Mouse (Mus musculus) retina, postnatal 1 day (tissue): Measurements from ENCODE around the gene Fhl3.
"Not testable (repeated sequence)": the region's sequence is repeated elsewhere in the genome, so short reads cannot be mapped to it uniquely, and the experiment has no call there.

Experiments
- DNase-seq: peaks from one replicate; pipeline ENCODE4 v3.0.0-alpha.2; 2012

Gene Fhl3

GRCm38 (mm10) chr4:124685004-124685403 lies 15.5 kb upstream of the Fhl3 start:
- no peak for DNase-seq

DNA sequence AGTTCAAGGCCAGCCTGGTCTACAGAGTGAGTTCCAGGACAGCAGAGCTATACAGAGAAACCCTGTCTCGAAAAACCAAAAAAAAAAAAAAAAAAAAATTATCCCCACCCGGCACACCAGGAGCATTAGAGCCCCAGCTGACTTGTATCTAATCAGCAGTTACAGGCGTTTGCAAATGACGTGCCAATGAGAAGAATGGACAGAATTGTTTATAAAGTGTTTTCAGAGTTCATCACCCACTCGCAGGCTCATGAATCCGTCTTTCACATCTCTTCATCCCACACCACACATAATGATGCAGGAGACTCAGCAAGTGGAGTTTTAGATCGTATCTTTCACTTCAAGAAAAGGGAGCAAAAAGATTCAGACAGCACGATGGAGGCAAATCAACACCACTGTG lies 15.0 kb upstream of the Fhl3 start:
- DNase-seq, result no peak

DNA sequence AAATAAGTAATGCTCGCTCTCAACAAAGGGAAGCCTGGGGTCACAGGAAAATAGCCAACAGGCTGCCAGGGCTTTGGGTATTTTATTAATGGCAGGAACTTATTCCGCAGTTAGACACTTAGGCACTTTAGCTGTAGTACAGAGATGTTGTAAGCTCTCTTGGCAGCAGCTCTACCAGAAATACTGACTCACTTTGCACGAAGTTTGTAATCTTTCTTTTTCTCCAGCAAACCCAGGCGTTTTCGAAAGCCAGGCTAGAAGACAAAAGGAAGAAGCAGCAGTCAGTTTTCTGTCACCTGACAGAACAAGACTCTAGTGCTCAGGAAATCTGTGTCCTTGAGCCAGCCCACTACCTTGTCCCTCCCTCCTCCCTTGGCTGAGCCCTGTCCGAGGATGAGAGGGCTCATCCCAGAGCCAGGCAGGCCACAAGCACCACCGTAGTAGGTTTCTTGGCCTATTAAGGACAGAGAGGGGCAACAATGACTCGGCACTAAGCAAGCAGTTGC lies 14.6 kb upstream of the Fhl3 start:
- no peak for DNase-seq

DNA sequence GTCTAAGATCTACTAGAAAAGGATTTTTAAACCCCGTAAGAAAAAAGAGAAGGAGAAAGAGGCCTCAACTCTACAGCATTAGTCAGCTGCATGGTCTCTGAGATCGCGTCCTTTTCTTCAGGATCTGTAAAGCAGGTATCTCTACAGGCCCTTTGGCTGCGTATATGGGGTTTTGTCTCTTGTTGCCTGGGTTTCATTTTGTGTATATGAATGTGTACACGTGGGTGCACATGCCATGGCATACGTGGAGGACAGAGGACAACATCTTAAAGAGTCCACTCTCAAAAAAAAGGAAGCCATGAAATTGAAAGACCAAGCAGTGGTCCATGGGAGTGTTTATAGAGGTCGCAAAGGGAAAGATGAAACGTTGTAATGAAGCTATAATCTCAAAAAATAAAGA lies 9.0 kb upstream of the Fhl3 start:
- DNase-seq, result no peak

GRCm38 (mm10) chr4:124692416-124692861 lies 8.1 kb upstream of the Fhl3 start:
- DNase-seq, result no peak

DNA sequence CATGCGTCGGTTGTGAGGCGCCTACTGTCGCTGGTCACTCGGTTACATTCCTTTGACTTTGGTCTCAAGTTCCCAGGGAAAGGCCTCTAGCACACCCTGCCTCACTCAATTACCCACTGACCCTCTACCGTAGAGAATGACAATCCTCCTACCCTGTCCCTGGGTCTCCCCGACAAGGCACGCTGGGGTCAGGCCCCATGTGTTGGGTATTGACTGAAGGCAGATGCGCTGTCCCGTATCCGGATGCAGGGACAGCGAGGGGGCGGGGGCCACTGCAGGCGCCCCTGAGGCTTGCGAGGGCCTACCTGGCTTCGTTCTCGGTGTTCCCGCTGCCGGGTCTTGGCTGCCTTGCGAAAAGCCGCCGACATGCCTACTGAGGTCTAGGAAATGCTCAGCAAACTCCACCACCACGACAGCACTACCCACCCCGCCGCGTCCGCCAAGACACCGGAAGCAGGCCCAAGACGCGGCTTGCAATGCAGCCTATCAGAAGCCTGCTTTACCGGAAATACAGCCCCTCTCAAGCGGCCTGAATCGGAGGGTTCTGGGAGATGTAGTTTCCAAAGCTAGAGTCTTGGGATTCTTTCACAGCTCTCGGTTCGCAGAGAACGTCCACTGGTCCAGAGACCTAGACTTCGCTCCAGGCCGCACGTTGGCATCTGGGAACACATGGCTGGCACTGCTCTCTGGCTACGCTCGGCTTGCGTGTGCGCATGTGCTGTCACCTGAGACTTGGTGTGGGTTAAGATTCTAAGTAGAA lies 7.2 kb upstream of the Fhl3 start, which contains the start of gene Utp11:
TSS of gene Utp11 (minus strand) at position 466 of the 760 bp plus-strand sequence.
- DNase-seq, result peak; percentile 96

GRCm38 (mm10) chr4:124694572-124694971 lies 5.9 kb upstream of the Fhl3 start:
- DNase-seq, result no peak

- DNase-seq, result no peak
Observed at GRCm38 (mm10) chr4:124695786-124696516, 4.5 kb upstream of the Fhl3 start.

GRCm38 (mm10) chr4:124699791-124700190 lies 710 bp upstream of the Fhl3 start:
- DNase-seq, result no peak

GRCm38 (mm10) chr4:124701052-124701845 lies 748 bp downstream of the Fhl3 start:
- DNase-seq, result peak; percentile 32

DNA sequence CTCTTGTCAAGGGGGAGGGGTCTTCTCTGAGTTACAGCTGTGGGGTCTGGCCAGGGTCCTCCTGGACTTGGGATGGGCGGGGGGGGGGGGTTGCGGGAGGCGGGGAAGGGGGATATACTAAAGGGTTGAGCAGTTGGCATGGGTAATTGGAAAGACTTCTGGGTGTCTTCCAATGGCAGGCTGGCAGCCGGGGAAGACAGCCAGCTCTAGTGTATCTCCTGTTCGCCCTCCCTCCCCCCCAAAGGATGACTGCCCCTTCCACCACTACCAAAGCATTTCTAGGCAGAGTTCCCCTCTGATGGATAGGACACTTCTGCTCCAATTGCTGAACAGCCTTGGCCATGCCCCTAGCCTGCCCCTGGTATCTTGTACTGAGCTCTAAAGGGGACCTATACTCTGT lies 1.4 kb downstream of the Fhl3 start:
- no peak for DNase-seq

GRCm38 (mm10) chr4:124703406-124703805 lies 2.9 kb downstream of the Fhl3 start:
- no peak for DNase-seq

- DNase-seq, result peak; percentile 32
Observed at GRCm38 (mm10) chr4:124703881-124704796, 3.6 kb downstream of the Fhl3 start.

DNA sequence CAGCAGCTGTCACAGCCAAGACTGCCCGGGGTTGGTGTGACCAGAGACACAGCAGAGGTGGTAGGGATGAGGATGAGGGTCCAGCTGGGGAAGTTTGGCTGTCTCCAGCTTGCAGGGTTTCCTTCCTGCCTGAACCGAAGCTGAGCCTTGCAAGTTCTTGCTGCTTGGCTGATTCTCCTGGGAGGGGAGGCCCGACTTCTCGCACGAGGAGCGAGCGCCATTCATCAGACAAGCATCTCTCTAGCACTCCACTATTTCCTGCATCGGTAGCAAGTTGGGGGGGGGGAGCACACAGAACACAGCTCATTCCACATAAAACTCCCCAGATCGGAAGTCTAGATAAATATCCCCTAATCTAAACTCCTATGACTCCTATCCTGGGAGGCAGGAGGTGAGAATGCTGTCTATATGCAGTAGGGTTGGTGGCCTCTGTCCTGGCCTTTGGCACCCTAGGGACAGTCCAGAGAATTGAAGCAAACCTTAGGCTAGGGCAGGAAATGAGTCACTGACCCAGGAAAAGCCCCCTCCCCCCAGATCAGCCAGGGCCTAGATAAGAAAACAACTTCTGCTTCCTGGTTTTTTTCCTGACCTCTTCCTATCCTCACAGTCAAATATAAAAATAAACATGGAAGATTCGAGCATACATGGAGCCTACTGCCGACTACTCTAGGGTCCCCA lies 4.4 kb downstream of the Fhl3 start:
- DNase-seq, result no peak

GRCm38 (mm10) chr4:124705661-124706269 lies 5.3 kb downstream of the Fhl3 start:
- DNase-seq, result peak; percentile 30

DNA sequence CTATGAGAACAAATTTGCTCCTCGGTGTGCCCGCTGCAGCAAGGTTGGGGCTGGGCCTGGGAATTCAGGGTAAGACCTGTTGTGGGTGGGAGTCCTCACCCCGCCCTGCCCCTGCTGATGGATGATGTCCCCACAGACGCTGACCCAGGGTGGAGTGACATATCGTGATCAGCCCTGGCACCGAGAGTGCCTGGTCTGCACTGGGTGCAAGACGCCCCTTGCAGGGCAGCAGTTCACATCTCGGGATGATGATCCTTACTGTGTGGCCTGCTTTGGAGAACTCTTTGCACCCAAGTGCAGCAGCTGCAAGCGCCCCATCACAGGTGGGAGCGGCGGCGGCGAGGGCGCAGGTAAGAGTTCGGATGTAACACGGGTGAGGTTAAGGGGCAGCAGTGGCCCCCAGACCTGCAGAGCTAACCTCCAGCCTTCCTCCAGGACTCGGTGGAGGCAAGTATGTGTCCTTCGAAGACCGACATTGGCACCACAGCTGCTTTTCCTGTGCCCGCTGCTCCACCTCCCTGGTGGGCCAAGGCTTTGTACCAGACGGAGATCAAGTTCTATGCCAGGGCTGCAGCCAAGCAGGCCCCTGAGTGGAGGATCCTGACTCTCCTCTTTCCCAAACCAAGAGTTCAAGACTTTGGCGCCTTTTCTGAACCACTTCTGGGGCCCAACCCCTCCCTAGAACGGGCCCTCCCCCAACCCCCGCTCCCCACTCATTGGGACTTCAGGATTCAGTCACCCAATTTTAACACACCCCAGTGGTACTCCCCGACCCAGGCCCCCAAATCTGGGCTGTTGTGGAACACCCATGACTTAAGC lies 7.1 kb downstream of the Fhl3 start:
- not testable (repeated sequence) for DNase-seq

GRCm38 (mm10) chr4:124708200-124708517 lies 7.7 kb downstream of the Fhl3 start:
- not testable (repeated sequence) for DNase-seq

DNA sequence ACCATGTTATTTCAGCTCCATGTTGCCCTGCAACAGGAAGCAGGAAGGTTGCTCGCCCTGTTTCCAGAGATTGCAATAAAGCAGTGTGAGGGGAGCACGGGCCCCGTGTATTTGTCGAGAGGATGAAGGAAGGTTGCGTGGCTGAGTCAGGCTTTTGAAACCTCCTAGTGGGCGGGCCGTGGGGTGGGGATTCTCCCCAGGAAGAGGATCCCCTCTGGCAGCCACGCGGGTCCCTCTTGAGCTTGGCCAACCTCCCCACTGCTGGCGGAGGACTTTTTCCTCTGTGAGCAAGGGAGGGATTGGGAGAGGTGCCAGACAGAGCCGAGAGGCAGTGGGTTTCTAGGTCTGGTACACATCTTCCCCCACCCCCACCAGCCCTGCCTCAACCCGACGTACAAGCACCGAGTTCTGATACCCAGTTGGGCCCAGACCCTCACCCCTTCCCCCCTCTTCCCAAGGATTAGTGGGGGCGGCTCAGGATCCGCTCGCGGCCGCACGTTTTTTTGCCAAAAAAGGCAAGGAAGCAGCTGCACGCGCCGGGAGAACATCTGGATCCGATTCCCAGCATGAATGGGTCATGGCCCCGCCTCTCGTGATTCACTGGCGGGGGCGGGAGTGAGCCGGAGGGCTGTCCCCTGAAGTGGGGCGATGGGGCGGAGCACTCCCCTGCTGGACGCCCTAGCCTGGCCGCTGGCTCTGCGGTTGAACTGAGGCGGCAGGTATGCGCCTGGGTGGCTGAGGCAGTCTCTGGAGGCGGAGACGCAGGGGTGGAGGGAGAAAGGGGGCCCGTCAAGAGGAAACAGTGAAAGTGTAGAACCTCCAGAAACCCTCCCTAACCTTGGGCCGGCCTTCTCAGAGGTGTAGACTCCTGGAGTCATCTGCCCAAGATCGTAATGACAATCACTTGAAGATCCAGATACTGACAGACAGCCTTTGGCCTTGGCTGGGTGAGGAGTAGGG lies 8.3 kb downstream of the Fhl3 start:
- DNase-seq, result peak; percentile 76

GRCm38 (mm10) chr4:124709961-124710446 lies 9.5 kb downstream of the Fhl3 start:
- DNase-seq, result peak; percentile 26
